Mouse (Mus musculus) liver, postnatal 0 days (tissue): ENCODE results near the gene Prkaca. TPM values are rescaled to one million over a fixed set of nuclear protein-coding genes. Genes with fewer than 3 reads are reported as not detected.

Experiments
- ATAC-seq: fragments of 200-750 bp; cut with Nextera tagmentation; 2 replicates; pipeline ENCODE4 v1.8.0; 2017; ENCODE audit warnings: mild to moderate bottlenecking, moderate library complexity
- DNase-seq: peaks from one replicate; pipeline ENCODE4 v3.0.0-alpha.2; 2016
- H3K27ac ChIP-seq: fragments of 300-500 bp; sonication (generic); 2 replicates; pipeline ENCODE4 v1.5.1; 2014; ENCODE audit warnings: antibody characterized with exemption, moderate library complexity, mild to moderate bottlenecking, low read depth
- H3K27me3 ChIP-seq: fragments of 300-500 bp; sonication (generic); 2 replicates; pipeline ENCODE4 v1.6.1; 2014; ENCODE audit warnings: low read length, control low read depth, mixed read lengths; ENCODE audit not compliant: insufficient read depth
- H3K36me3 ChIP-seq: fragments of 300-500 bp; sonication (generic); replicated peaks from 2 replicates; pipeline ENCODE4 v1.6.1; 2014; ENCODE audit warnings: mild to moderate bottlenecking, control low read depth, low read length, moderate library complexity, mixed read lengths; ENCODE audit not compliant: insufficient read depth
- H3K4me1 ChIP-seq: fragments of 300-500 bp; sonication (generic); 2 replicates; pipeline ENCODE4 v1.6.1; 2014; ENCODE audit warnings: antibody characterized with exemption, mild to moderate bottlenecking, control low read depth; ENCODE audit not compliant: insufficient read depth
- H3K4me2 ChIP-seq: fragments of 300-500 bp; sonication (generic); 2 replicates; pipeline ENCODE4 v1.6.1; 2014; ENCODE audit warnings: low read depth, mild to moderate bottlenecking, low read length, moderate library complexity, mixed read lengths
- H3K4me3 ChIP-seq: fragments of 300-500 bp; sonication (generic); 2 replicates; pipeline ENCODE4 v1.5.1; 2014; ENCODE audit warnings: low read depth, low read length
- H3K9ac ChIP-seq: fragments of 300-500 bp; sonication (generic); replicated peaks from 2 replicates; pipeline ENCODE4 v1.6.1; 2014; ENCODE audit warnings: mild to moderate bottlenecking, moderate library complexity
- H3K9me3 ChIP-seq: fragments of 300-500 bp; sonication (generic); 2 replicates; pipeline ENCODE4 v1.6.1; 2016; ENCODE audit warnings: mild to moderate bottlenecking, control low read depth, low read length, mixed read lengths
- CTCF ChIP-seq: sonication (generic); IDR thresholded peaks from 2 replicates; pipeline ENCODE4 v1.5.1; 2016; ENCODE audit warnings: antibody characterized with exemption, low read depth
- EP300 ChIP-seq: IDR thresholded peaks from 2 replicates; pipeline ENCODE4 v1.6.1; 2016; ENCODE audit warnings: antibody characterized with exemption, low read depth, mild to moderate bottlenecking
- WGBS: fragments of 180-500 bp; shearing (Covaris S2); extraction: QIAGEN DNeasy Blood & Tissue Kit; methylation state at CpG from one replicate; pipeline ENCODE4 v1.1.7; 2014; ENCODE audit not compliant: insufficient replicate concordance; 5-methylcytosine and 5-hydroxymethylcytosine counted together
- polyA plus RNA-seq: library from polyadenylated mRNA; unstranded; fragments of >200 nt; fragmentation: Nextera tagmentation; extraction: Ambion mirVana; gene quantifications from 2 replicates; pipeline ENCODE4 v1.2.1, GENCODE M21; 2015

The Prkaca gene
- polyA plus RNA-seq, 1 experiment from 2014 or later, result 28.2 TPM

DNA sequence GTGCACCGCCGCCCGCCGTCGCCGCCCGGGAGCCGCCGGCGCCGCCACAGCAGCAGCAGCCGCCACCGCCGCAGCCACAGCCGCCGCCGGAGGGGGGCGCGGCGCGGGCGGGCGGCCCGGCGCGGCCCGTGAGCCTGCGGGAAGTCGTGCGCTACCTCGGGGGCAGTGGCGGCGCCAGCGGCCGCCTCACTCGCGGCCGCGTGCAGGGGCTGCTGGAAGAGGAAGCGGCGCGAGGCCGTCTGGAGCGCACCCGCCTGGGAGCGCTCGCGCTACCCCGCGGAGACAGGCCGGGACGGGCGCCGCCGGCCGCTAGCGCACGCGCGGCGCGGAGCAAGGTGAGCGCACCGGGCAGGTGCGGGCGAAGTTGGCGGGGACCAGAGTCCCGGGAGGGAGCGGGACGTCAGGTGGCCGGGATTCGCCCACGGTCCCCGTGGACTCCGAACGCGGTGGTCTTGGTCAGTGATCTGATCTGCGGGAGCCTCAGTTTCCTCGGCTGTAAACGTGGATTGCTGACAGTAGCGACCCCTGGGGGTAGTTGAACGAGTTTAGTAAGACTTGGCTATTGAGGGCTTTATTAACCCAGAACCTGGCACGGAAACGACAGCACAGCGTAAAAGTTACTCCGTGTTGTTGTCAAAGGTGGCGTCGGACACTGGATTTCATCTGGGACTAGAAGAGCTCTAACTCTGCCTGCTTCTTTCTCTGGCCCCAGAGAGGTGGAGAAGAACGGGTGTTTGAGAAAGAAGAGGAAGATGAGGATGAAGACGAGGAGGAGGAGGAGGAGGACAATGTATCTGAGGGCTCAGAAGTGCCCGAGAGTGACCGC, 25.7 kb downstream of the Prkaca start:
- 1% methylated on average over 73 of the region's 92 CpGs for WGBS

GRCm38 (mm10) chr8:83999057-83999705, 26.4 kb downstream of the Prkaca start:
- WGBS, result 63% methylated on average over 16 of the region's 16 CpGs
- H3K27ac ChIP-seq, result no peak overlapping the region
- no peak for TF ChIP-seq EP300
- TF ChIP-seq CTCF, result no peak
- ATAC-seq (no peak), DNase-seq (peak; percentile 29)
- no peaks in the 10 kb centered on the region for H3K9me3 ChIP-seq
- peaks cover 28% of the 10 kb centered on the region for H3K4me1 ChIP-seq
- peak overlapping the region; percentile 71 for H3K4me3 ChIP-seq
- H3K27me3 ChIP-seq, result no peaks in the 10 kb centered on the region
- peak overlapping the region; percentile 83 for H3K9ac ChIP-seq
- H3K4me2 ChIP-seq, result peak overlapping the region; percentile 91
- peaks cover 15% of the 10 kb centered on the region; the same call in 1 of the 2 replicates for H3K36me3 ChIP-seq

More for the DNA sequence above, 25.7 kb downstream of the Prkaca start:
- Histone ChIP-seq H3K4me2 (peak overlapping the region; percentile 91), H3K9me3 (no peaks in the 10 kb centered on the region), H3K36me3 (peaks cover 15% of the 10 kb centered on the region; the same call in 1 of the 2 replicates), H3K4me1 (peaks cover 25% of the 10 kb centered on the region), H3K4me3 (peak overlapping the region; percentile 71), H3K9ac (peak overlapping the region; percentile 83), H3K27me3 (no peaks in the 10 kb centered on the region), H3K27ac (peak overlapping the region; percentile 88)
- ATAC-seq, result peak; percentile 22
- TF ChIP-seq CTCF (peak; percentile 69), EP300 (no peak)
- DNase-seq, result peak; percentile 67

DNA sequence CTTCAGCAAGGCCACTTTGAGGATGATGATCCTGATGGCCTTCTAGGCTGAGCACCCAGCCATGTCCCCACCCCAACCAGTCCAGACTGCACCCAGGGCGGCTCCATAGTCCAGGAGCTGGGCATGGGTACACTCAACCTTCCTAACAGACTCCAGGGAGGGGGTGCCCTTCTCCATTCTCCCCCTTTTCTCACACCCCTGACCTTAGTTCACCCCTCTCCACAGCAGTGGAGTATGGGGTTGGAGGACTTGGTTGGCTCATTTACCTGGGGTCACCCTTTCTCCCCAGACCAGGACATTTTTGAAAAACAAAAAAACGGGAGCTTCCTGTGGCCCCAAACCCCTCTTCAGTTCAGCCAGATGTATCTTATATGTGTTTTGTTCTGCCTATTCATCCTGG, 27.0 kb downstream of the Prkaca start:
- 91% methylated on average over 2 of the region's 2 CpGs for WGBS
- ATAC-seq, result no peak
- no peak overlapping the region for H3K4me3 ChIP-seq
- H3K27ac ChIP-seq, result no peak overlapping the region
- no peak overlapping the region for H3K9ac ChIP-seq
- H3K36me3 ChIP-seq, result peaks cover 15% of the 10 kb centered on the region; the same call in 1 of the 2 replicates
- TF ChIP-seq EP300 (no peak), CTCF (no peak)
- no peaks in the 10 kb centered on the region for H3K27me3 ChIP-seq
- H3K9me3 ChIP-seq, result no peaks in the 10 kb centered on the region
- H3K4me2 ChIP-seq, result 0 out of 2 replicates have a peak overlapping the region, but pooled peaks have one; percentile 91
- H3K4me1 ChIP-seq, result peaks cover 32% of the 10 kb centered on the region
- no peak for DNase-seq

- H3K36me3 ChIP-seq, result peaks cover 15% of the 10 kb centered on the region; the same call in 1 of the 2 replicates
- DNase-seq (no peak), ATAC-seq (no peak)
- WGBS, result 74% methylated on average over 60 of the region's 61 CpGs
- no peak within 1 kb of the TSS for H3K9ac ChIP-seq
- H3K27ac ChIP-seq, result no peak within 1 kb of the TSS
- no peaks in the 10 kb centered on the region for H3K9me3 ChIP-seq
- H3K4me1 ChIP-seq, result peaks cover 29% of the 10 kb centered on the region
- no peak within 1 kb of the TSS for H3K4me2 ChIP-seq
- TF ChIP-seq EP300, result no peak
- TF ChIP-seq CTCF, result no peak
- no peak within 1 kb of the TSS for H3K4me3 ChIP-seq
- H3K27me3 ChIP-seq, result no peaks in the 10 kb centered on the region
Measured at GRCm38 (mm10) chr8:84001281-84002000, 28.6 kb downstream of the Prkaca start, which contains the start of gene 1700067K01Rik. Gene 1700067K01Rik (plus strand): TSS chr8:84001502.

DNA sequence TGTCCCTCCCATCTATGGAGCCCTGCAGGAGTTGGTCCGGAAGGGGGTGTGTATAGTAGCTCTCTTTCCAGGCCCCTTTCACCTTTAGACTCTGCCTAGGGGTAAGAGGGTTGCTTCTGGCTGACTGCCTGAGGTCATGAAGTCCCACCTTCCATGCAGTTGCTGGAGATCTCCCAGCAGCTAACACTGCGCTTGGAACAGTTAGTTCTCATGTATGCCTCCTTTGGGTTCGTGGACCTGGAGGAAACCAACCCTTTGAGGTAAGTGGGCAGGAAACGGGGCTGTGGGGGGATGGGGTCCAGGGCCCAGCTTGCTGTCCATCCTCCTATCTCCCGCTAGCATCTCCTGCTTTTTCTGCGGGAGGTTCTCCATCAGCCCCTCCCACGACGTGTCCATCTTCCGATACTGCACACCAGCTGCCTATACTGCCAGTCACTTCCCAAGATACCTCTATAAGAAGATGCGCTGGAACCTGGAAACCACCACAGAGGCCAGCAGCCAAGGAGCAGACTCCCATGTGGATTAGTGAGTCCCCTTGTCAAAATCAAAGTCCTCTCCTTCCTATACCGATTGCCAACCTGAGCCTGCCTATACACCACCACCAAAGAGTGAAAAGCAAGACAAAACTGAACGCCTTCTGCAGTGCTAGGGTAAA, 30.3 kb downstream of the Prkaca start:
- 68% methylated on average over 12 of the region's 12 CpGs for WGBS
- no peak for ATAC-seq
- H3K9ac ChIP-seq, result no peak overlapping the region
- no peaks in the 10 kb centered on the region for H3K9me3 ChIP-seq
- H3K4me2 ChIP-seq, result no peak overlapping the region
- peaks cover 27% of the 10 kb centered on the region for H3K4me1 ChIP-seq
- DNase-seq, result no peak
- TF ChIP-seq CTCF (no peak), EP300 (no peak)
- no peaks in the 10 kb centered on the region for H3K27me3 ChIP-seq
- H3K36me3 ChIP-seq, result peaks cover 15% of the 10 kb centered on the region; the same call in 1 of the 2 replicates
- H3K27ac ChIP-seq, result no peak overlapping the region
- H3K4me3 ChIP-seq, result no peak overlapping the region
